Mouse (Mus musculus): ENCODE results near the gene Plekha7.

The Plekha7 gene

GRCm38 (mm10) chr7:116192096-116192595, 116.0 kb downstream of the Plekha7 start:
- in situ Hi-C loops (cut with MboI; ENCODE audit: unreplicated experiment in 2 of 2), result no loop called here

DNA sequence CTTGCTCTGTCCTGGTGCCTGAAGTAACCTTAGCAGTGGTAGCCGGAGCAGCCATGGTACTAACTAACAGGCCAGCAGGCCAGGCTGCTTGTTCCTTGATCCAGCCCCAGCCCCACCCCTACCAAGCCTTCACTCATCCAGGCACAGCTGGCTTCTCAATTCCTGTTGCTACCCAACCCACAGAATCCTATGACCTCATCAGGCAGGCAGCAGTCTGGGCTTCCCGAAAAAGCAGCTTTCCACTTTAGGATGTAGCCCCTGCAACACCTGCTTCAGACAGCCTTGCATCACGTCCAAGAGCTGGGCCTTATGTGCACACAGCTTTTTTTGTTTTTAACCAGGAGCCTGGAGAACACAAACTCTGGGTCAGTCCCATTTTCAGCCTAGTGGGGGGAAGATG, 117.0 kb downstream of the Plekha7 start:
- in situ Hi-C loops (cut with MboI; ENCODE audit: unreplicated experiment in 2 of 2), result no loop called here

DNA sequence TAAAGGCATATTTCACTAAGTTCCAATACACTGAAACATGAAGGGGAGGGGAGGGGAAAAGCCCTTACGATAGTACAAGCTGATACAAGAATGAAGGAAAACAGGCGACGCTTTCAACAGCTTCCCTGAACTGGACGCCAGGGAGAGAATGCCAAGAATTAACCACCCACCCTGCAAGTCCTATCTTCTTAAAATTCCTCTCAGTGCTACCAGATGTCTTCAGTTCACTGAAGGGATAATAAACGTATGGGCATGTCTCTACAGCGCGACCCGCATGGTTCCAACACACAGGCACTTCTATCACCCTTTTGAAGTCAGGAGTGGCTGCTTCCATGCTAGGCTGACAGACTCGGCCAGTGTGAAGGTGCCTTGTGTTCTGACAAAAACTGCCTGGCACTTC, 118.5 kb downstream of the Plekha7 start:
- in situ Hi-C loops (cut with MboI; ENCODE audit: unreplicated experiment in 2 of 2), result no loop called here

- in situ Hi-C loops (cut with MboI; ENCODE audit: unreplicated experiment in 2 of 2), result no loop called here
Observed at GRCm38 (mm10) chr7:116188391-116188790, 119.8 kb downstream of the Plekha7 start.

GRCm38 (mm10) chr7:116187521-116187920, 120.7 kb downstream of the Plekha7 start:
- in situ Hi-C loops (cut with MboI; ENCODE audit: unreplicated experiment in 2 of 2), result no loop called here

DNA sequence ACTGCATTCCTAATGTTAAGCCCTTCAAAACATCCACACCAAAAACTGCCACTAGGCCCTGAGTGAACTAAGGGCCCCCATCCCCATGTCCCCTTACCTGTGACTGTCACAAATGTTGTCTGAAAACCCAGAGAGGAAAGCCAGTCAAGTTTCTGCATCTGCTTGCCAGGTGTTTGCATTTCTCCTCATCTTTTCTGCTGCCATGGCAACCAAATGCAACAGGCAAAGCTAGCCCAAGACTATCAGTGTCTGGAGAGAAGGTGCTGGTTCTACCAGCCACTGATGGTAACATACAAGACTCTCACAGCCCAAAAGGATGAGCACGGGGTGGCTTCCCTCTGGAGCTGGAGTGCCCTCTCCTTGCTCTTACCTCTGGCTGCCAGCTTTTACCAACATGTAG, 121.3 kb downstream of the Plekha7 start:
- in situ Hi-C loops (cut with MboI; ENCODE audit: unreplicated experiment in 2 of 2), result no loop called here

GRCm38 (mm10) chr7:116186156-116186555, 122.0 kb downstream of the Plekha7 start:
- in situ Hi-C loops (cut with MboI; ENCODE audit: unreplicated experiment in 2 of 2), result no loop called here

GRCm38 (mm10) chr7:116184358-116185057, 123.7 kb downstream of the Plekha7 start:
- in situ Hi-C loops (cut with MboI; ENCODE audit: unreplicated experiment in 2 of 2), result no loop called here

GRCm38 (mm10) chr7:116182451-116182850, 125.7 kb downstream of the Plekha7 start:
- in situ Hi-C loops (cut with MboI; ENCODE audit: unreplicated experiment in 2 of 2), result no loop called here

- in situ Hi-C loops (cut with MboI; ENCODE audit: unreplicated experiment in 2 of 2), result no loop called here
Observed at GRCm38 (mm10) chr7:116181444-116181946, 126.7 kb downstream of the Plekha7 start.

DNA sequence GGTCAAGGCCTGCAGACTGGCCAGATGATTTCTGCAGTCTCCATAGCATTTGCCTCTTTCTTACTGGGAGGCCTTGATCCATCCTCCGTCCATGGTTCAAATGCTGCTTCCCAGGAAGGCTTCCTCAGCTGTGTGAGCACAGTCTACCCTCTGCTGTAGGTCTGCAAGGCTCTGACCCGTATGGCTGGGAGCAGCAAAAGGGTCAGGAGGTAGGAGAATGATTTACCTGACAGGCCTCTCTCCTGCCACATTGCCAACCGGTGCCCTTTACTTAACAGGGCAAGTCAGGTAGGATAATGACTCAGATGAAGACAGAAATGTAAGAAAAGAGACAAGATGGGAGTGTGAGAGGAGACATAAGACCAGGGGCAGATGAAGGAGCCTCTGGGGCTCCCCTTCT, 129.3 kb downstream of the Plekha7 start:
- in situ Hi-C loops (cut with MboI; ENCODE audit: unreplicated experiment in 2 of 2), result no loop called here

DNA sequence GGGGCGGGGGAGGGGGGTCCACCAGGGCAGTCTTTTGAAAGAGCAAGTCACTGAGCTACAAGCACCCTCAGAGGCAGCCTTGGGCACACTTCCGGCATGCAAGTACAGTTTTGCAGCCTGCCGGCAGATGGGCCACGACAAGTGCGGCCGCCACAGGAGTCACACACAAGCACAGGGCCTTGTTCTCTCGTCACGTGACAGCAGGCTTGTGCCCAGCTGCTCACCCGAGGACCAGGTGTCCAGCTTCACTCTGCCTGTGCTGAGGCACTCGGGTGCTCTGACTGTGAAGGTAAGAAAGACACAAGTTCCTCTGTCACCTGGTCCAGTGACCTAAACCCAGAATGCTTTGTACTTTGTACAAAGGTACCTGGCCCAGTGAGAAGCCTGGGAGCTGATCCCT, 135.4 kb downstream of the Plekha7 start:
- in situ Hi-C loops (cut with MboI; ENCODE audit: unreplicated experiment in 2 of 2), result loop anchor here in 1 of 2 experiments (25.0 kb wide), 1 partner anchor 1465 kb away; no protein-coding TSS in a partner anchor

DNA sequence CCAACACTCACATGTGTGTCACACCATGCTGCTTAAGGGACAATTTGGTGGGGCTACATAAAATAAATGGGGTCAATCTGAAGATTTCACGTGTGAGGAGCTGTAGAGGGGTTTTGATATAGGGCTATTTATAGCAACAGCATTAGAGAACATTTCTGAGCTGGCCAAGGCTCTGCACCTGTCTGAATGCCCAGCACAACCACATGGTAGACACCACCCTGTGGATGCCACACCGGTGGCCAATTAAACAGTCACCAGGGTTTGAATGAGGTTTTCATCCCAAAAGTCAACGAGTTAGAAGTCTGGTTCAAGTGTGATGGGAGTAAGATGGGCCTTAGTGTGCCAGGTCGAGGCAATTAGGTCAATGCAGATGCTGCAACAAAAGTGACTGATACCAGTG, 138.8 kb downstream of the Plekha7 start:
- in situ Hi-C loops (cut with MboI; ENCODE audit: unreplicated experiment in 2 of 2), result loop anchor here in 1 of 2 experiments (10.0 to 25.0 kb wide), 2 partner anchors 75 to 1468 kb away; no protein-coding TSS in a partner anchor

- in situ Hi-C loops (cut with MboI; ENCODE audit: unreplicated experiment in 2 of 2), result loop anchor here in 1 of 2 experiments (10.0 to 25.0 kb wide), 2 partner anchors 77 to 1469 kb away; no protein-coding TSS in a partner anchor
Observed at GRCm38 (mm10) chr7:116168224-116168623, 140.0 kb downstream of the Plekha7 start.

DNA sequence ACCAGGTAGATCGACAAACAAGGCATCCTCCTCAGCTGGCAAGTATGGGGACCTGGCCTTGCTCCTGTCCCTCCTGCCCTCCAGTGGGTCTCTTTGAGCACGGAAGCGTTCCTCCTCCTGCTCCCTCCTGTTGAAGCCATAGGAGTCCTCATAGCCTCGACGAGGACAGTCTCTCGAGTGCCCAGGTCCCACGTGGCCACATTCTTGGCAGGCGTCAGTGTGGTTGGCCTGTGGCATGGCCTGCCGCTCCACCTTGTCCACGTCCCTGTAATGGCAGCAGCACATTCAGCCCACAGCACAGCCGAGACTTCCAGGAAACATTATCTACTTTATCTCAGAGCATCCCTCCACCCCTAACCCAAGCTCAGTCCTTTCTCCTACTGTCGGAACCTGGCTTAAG, 143.9 kb downstream of the Plekha7 start:
- in situ Hi-C loops (cut with MboI; ENCODE audit: unreplicated experiment in 2 of 2), result loop anchor here (5.0 to 25.0 kb wide), 4 partner anchors 81 to 1473 kb away; no protein-coding TSS in a partner anchor

DNA sequence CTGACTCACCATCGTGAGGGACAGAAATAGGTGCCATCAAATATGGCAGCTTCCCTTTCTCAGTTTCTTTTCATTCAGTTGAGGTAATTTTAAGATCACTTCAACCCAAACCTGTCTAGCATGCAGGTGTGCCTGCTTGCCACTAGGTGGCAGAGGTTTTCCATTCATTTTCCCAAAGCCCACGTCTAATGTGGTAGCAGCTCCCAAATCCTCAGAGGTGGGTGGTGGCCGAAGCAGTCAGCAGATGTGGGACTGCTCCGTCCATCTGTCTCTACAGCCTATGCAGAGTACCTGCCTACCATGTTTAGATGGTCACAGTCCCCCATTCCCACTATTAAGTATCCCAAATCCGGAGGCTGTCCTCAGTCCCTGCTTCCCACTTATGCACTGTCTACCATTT, 146.6 kb downstream of the Plekha7 start:
- in situ Hi-C loops (cut with MboI; ENCODE audit: unreplicated experiment in 2 of 2), result loop anchor here (5.0 to 25.0 kb wide), 4 partner anchors 83 to 1476 kb away; no protein-coding TSS in a partner anchor

DNA sequence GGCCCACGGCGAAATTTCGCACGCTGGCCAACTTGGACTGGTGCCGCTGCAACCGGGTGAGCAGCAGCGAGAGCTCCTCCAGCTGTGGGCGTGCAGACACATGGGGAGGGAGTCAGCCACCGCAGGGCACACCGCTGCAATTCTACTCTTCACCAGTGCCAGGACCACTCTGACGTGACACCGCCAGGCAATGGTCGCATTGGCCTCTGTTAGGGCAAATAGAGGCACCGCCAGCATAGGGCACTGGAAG, 151.4 kb downstream of the Plekha7 start:
- in situ Hi-C loops (cut with MboI; ENCODE audit: unreplicated experiment in 2 of 2), result loop anchor here in 1 of 2 experiments (25.0 kb wide), 1 partner anchor 1480 kb away; no protein-coding TSS in a partner anchor

DNA sequence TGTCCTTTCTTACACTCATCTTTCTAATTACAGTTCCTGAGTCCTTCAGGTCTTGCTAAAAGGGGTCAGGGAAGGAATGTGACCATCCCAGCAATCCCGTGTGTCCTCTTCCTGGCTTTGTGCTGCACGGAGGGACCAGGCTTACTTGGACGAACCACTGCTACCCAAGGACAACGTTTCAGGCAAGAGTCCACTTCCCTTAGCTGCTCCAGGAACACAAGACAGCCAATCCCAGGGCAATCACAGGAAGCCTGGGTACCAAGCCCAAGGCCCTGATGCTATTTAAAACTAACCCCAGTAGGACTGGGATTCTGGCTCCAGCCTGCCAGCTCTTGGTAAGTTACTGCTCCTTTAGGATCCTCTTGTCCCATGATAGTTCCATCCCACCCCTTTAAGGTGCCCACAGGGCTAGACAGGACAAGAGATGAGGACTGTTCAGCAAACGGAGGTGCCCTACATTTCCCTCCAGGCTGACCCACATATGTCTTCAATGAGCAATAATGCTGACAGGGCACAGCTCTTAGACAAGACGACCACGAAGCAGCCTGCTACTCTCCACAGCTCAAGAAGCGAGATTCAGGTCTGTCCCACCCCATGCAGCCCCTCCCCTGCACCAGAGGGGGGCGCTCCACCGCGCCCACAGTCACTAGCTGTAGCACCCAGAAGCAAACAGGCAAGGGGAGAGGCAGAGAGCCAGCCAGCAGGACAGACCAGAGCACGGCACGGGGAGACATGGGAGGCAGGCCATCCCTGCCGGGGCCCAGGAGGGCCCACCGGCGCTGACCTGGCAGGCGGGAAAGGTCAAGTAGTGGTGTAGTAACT, 151.9 kb downstream of the Plekha7 start:
- in situ Hi-C loops (cut with MboI; ENCODE audit: unreplicated experiment in 2 of 2), result loop anchor here in 1 of 2 experiments (25.0 kb wide), 1 partner anchor 1481 kb away; no protein-coding TSS in a partner anchor

DNA sequence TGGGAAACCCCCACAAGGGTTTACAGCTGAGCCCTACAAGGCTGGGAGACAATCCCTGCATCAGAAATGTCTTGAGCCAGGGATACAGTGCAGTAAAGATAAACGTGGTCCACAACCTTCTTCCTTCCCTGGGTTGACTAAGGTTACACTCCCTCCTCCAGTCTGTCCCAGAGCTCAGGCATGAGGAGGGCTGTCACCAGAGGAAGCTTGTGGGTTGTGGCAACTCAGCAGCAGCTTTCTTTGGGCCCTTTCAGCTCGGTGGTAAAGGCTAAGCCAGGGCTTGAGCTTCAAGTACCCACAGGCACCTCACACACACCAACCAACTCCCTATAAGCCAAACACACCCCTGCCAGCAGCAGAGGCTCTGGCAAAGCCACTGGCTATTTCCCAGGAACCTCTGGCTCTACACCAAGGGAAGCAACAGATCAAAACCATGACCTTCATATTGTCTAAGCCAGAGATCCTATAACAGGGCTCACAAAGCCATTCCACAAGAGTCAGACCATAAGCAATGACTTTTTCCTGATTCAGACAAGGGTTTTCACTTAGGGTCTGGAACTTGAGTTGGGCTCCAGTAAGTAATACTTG, 154.3 kb downstream of the Plekha7 start:
- in situ Hi-C loops (cut with MboI; ENCODE audit: unreplicated experiment in 2 of 2), result loop anchor here in 1 of 2 experiments (25.0 kb wide), 1 partner anchor 1483 kb away; no protein-coding TSS in a partner anchor

DNA sequence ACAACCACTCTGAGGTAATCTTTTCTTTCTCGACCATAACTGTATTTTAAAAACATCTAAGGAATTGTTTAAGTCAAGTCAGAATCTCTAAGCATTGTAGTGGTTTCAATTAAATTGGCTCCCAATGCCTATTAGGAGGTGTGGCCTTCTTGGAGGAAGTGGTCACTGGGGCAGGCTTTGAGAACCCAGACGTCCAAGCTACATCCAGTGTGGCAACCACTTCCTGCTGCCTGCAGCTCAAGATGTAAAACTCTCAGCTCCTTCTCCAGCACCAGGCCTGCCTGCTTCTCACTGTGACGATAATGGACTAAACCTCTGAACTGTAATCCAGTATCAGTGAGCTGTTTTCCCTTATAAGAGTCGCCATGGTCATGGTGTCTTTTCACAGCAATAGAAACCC, 158.6 kb downstream of the Plekha7 start:
- in situ Hi-C loops (cut with MboI; ENCODE audit: unreplicated experiment in 2 of 2), result no loop called here

GRCm38 (mm10) chr7:116147114-116147513, 161.1 kb downstream of the Plekha7 start:
- in situ Hi-C loops (cut with MboI; ENCODE audit: unreplicated experiment in 2 of 2), result no loop called here
